Comparison of ENCODE assay signal across 7 mouse cellular contexts in genomic region chr7:79275345-79275744, GRCm38 (mm10). TPM values are rescaled to one million over a fixed set of nuclear protein-coding genes. Genes with fewer than 3 reads are reported as not detected.
DNase-seq lines count a peak whose midpoint lies in the region; ATAC-seq and TF ChIP-seq lines count a peak whose summit lies in the region.

No protein-coding gene starts in this region.

- peaks cover 66% of the 10 kb centered on the region for H3K79me2 ChIP-seq in myocyte (ENCODE audit: control insufficient read depth, insufficient read depth)

- peaks cover 58% of the 10 kb centered on the region for H3K4me1 ChIP-seq in forebrain, embryonic 13.5 days
- H3K4me1 ChIP-seq in intestine, embryonic 15.5 days (replicated peaks), result peaks cover 56% of the 10 kb centered on the region

- H3ac ChIP-seq in myocyte (ENCODE audit: control insufficient read depth, insufficient read length), result no peak overlapping the region

- H3K9me3 ChIP-seq in forebrain, embryonic 13.5 days (replicated peaks), result no peaks in the 10 kb centered on the region
- H3K9me3 ChIP-seq in intestine, embryonic 15.5 days, result no peaks in the 10 kb centered on the region

- H3K36me3 ChIP-seq in forebrain, embryonic 13.5 days (ENCODE audit: poor library complexity, severe bottlenecking), result no peaks in the 10 kb centered on the region
- no peaks in the 10 kb centered on the region for H3K36me3 ChIP-seq in intestine, embryonic 15.5 days
- no peaks in the 10 kb centered on the region for H3K36me3 ChIP-seq in myocyte (ENCODE audit: control insufficient read depth, insufficient read depth)

- no peak for TF ChIP-seq POLR2A in myocyte (IDR thresholded peaks at IDR 0.05; ENCODE audit: insufficient read length, low read depth)

- H3K27me3 ChIP-seq in forebrain, embryonic 13.5 days, result no peaks in the 10 kb centered on the region
- no peaks in the 10 kb centered on the region for H3K27me3 ChIP-seq in intestine, embryonic 15.5 days (replicated peaks)
- no peaks in the 10 kb centered on the region for H3K27me3 ChIP-seq in myocyte (ENCODE audit: control insufficient read depth, insufficient read depth, insufficient read length)

- no peak for ATAC-seq in forebrain, embryonic 13.5 days
- ATAC-seq in intestine, embryonic 15.5 days, result no peak

- peak; percentile 27 for DNase-seq in 3T3-L1 (ENCODE audit: low read depth, low spot score)
- peak; percentile 10 to 32 for DNase-seq in B cell, adult 2 months
- DNase-seq in cerebellum, postnatal 36 days, result no peak
- DNase-seq in cerebellum, adult 11-12 months, result no peak

- H3K27ac ChIP-seq in forebrain, embryonic 13.5 days, result 0 out of 2 replicates have a peak overlapping the region, but pooled peaks have one; percentile 49
- peak overlapping the region; percentile 68 for H3K27ac ChIP-seq in intestine, embryonic 15.5 days

- peak overlapping the region; percentile 18 for H3K4me3 ChIP-seq in forebrain, embryonic 13.5 days
- peak overlapping the region; percentile 34 for H3K4me3 ChIP-seq in intestine, embryonic 15.5 days (replicated peaks)
- H3K4me3 ChIP-seq in myocyte, result peak overlapping the region; percentile 84

- H3K9ac ChIP-seq in forebrain, embryonic 13.5 days, result peak overlapping the region; percentile 14; the same call in 1 of the 2 replicates
- H3K9ac ChIP-seq in intestine, embryonic 15.5 days, result peak overlapping the region; percentile 39; the same call in 1 of the 2 replicates

- H3K4me2 ChIP-seq in forebrain, embryonic 13.5 days, result peak overlapping the region; percentile 94
- H3K4me2 ChIP-seq in intestine, embryonic 15.5 days (replicated peaks), result peak overlapping the region; percentile 80
- peak overlapping the region; percentile 92 for H3K4me2 ChIP-seq in myocyte (ENCODE audit: low read depth)

- 44% methylated on average over 11 of the region's 11 CpGs for WGBS in forebrain, embryonic 13.5 days
- 32% methylated on average over 11 of the region's 11 CpGs for WGBS in intestine, embryonic 15.5 days

TF ChIP-seq in myocyte, 11 proteins besides CTCF, POLR2A, EP300 and RAD21:
- no peak for TF ChIP-seq REST (IDR thresholded peaks at IDR 0.05; ENCODE audit: insufficient read depth, insufficient read length)
- TF ChIP-seq TCF3 (IDR thresholded peaks at IDR 0.05; ENCODE audit: insufficient read length, low read depth), result no peak
- TF ChIP-seq MYOD1 (IDR thresholded peaks at IDR 0.05; ENCODE audit: control insufficient read depth in 1 of 3, insufficient read length in 2 of 3, low read depth in 2 of 3), result no peak
- no peak for TF ChIP-seq CEBPB (IDR thresholded peaks at IDR 0.05; ENCODE audit: insufficient read depth, poor library complexity, severe bottlenecking)
- TF ChIP-seq SRF (IDR thresholded peaks at IDR 0.05; ENCODE audit: control insufficient read depth, insufficient read length, low read depth), result no peak
- TF ChIP-seq POLR2AphosphoS2 (IDR thresholded peaks at IDR 0.05; ENCODE audit: insufficient read length, low read depth), result no peak
- TF ChIP-seq TCF12 (IDR thresholded peaks at IDR 0.05; ENCODE audit: insufficient read depth, poor library complexity, severe bottlenecking), result no peak
- no peak for TF ChIP-seq MAX (IDR thresholded peaks at IDR 0.05; ENCODE audit: low read depth)
- TF ChIP-seq E2F4 (IDR thresholded peaks at IDR 0.05; ENCODE audit: insufficient read depth), result no peak
- no peak for TF ChIP-seq MYOG (IDR thresholded peaks at IDR 0.05; ENCODE audit: control insufficient read depth in 1 of 3, insufficient read depth in 1 of 3, insufficient read length in 2 of 3, low read depth in 2 of 3)
- no peak for TF ChIP-seq USF1 (IDR thresholded peaks at IDR 0.05; ENCODE audit: low read depth)

RNA-seq across cellular contexts. Expression of gene Abhd2, which starts 2.3 kb away (rescaled TPM):
- polyA plus RNA-seq in forebrain, embryonic 13.5 days (2015; fragmentation: Nextera tagmentation; extraction: Ambion mirVana), result 16.9 and 17.3 TPM in 2 replicates
- polyA plus RNA-seq in intestine, embryonic 15.5 days (2015; fragmentation: Nextera tagmentation; extraction: Ambion mirVana), result 14.3 and 16.3 TPM in 2 replicates
- polyA plus RNA-seq in myocyte (2012; fragmentation: generic; extraction: Trizol), result 16.9 TPM

Comparison
In these comparisons a context has a peak if more than half of its experiments do, and no peak if none do; other contexts are left out.
1. DNase-seq: peak in 3T3-L1 (single experiment) and B cell, adult 2 months (2 of 2); none in cerebellum, postnatal 36 days (0 of 2) and cerebellum, adult 11-12 months (single experiment).
2. H3K4me3 ChIP-seq: peak in every context shown above with its lines; median percentile 84 in myocyte; 34 in intestine, embryonic 15.5 days; 18 in forebrain, embryonic 13.5 days.
3. Peak in every context shown above with its lines, with median percentiles within 50 percentile points of each other: H3K4me2 ChIP-seq.